Mouse (Mus musculus) spleen, adult 2 months (tissue): Measurements from ENCODE around the gene Samd4b.

Source experiments
- CTCF ChIP-seq: fragments of 200-500 bp; IDR thresholded peaks from 2 replicates; pipeline ENCODE4 v1.5.1; 2011; ENCODE audit warnings: mild to moderate bottlenecking, inconsistent platforms; ENCODE audit not compliant: insufficient read depth, insufficient read length, insufficient replicate concordance; ENCODE audit errors: extremely low read depth
- POLR2A ChIP-seq: fragments of 200-500 bp; IDR thresholded peaks from 2 replicates; pipeline ENCODE4 v1.6.1; 2011; ENCODE audit warnings: low read depth, low read length, inconsistent platforms

DNA sequence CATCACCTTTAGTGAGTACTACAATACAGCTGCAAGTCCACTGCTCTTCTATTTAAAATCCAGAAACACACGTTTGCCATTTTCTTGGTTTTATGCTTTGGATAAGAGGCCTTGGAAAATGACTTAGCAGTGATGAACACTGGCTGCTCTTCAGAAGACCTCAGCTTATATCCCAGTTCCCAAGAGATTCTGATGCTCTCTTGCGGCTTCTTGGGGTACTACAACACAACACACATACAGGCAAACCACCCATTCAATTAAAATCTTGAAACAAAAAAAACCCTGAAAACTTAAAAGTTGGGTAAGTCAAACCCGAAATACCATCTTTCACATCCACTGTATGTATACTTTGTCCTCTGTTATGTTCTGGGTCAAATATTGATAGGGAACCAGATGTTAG is 199.9 kb downstream of the Samd4b start:
- TF ChIP-seq POLR2A (no peak), CTCF (no peak)
